Mouse (Mus musculus): ENCODE measurements at regions not wholly inside any gene's neighbourhood (a gene's known extent, or its start where the extent isn't known, plus 50 kb on each side); places are given as distances from the start of the nearest gene placed in this dataset.

DNA sequence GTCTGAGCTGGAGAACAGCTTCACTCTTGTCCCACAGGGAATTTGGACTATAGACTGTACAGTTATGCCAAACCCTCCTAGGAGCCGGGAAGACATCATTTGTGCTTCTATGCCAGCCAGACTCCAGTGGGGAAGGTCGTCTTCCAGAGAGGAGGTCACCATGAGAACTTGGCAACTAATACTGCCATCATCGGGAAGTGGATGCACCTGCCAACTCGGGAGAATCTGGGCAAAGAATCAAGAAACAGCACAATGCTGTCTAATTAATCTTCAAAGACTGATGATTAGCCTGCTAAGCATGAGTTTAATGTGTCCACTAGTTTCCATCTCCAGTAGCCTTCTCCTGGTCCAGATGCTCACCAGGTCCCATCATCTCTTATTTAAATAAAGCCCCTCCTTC lies 374.8 kb downstream of the Gm9195 start:
- H3K36me3 ChIP-seq (ENCODE audit: control insufficient read depth, insufficient read depth): no peaks in the 10 kb centered on the region
- TF ChIP-seq POLR2AphosphoS2 (IDR thresholded peaks at IDR 0.05; ENCODE audit: insufficient read length, low read depth) (no peak), MYOD1 (IDR thresholded peaks at IDR 0.05; ENCODE audit: control insufficient read depth in 1 of 3, insufficient read length in 2 of 3, low read depth in 2 of 3) (no peak), E2F4 (IDR thresholded peaks at IDR 0.05; ENCODE audit: insufficient read depth) (no peak), TCF12 (IDR thresholded peaks at IDR 0.05; ENCODE audit: insufficient read depth, poor library complexity, severe bottlenecking) (no peak), SRF (IDR thresholded peaks at IDR 0.05; ENCODE audit: control insufficient read depth, insufficient read length, low read depth) (no peak), REST (IDR thresholded peaks at IDR 0.05; ENCODE audit: insufficient read depth, insufficient read length) (no peak), POLR2A (IDR thresholded peaks at IDR 0.05; ENCODE audit: insufficient read length, low read depth) (no peak), USF1 (IDR thresholded peaks at IDR 0.05; ENCODE audit: low read depth) (no peak), MAX (IDR thresholded peaks at IDR 0.05; ENCODE audit: low read depth) (no peak), CEBPB (IDR thresholded peaks at IDR 0.05; ENCODE audit: insufficient read depth, poor library complexity, severe bottlenecking) (no peak), TCF3 (IDR thresholded peaks at IDR 0.05; ENCODE audit: insufficient read length, low read depth) (no peak), MYOG (IDR thresholded peaks at IDR 0.05; ENCODE audit: control insufficient read depth in 1 of 3, insufficient read depth in 1 of 3, insufficient read length in 2 of 3, low read depth in 2 of 3) (no peak)

DNA sequence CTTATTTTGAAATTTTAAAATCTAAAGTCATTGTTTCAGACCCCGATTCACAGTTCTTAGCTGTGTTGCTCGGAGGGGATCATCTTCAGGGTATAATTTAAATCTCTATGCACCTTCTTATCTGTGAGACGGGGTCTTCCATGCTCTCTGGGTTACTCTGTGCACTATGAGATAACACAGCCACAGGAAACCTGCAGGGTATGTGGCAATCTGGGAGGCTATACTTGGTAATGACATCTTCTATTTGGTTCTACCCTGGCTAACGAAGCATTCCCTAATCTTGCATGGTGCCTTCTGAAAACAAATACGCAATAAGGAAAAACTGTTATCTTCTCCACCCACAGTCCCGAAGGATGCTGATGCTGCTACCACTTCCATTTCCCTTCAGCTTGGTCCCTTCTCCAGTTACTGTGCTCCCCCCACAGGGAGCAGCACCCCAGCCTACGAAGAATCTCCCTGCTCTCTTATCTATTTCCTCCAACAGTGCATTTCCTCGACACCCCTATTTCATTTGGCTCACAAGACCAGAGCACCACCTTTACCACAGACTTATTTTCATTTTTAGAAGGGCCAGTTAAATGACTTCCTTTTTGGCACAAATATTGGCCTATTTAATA lies 378.2 kb downstream of the Gm9195 start:
- H3K4me3 ChIP-seq: no peak overlapping the region
- no peaks in the 10 kb centered on the region for H3K79me2 ChIP-seq (ENCODE audit: control insufficient read depth, insufficient read depth)
- no peak overlapping the region for H3ac ChIP-seq (ENCODE audit: control insufficient read depth, insufficient read length)
- TF ChIP-seq POLR2AphosphoS2 (IDR thresholded peaks at IDR 0.05; ENCODE audit: insufficient read length, low read depth) (no peak), CEBPB (IDR thresholded peaks at IDR 0.05; ENCODE audit: insufficient read depth, poor library complexity, severe bottlenecking) (no peak), POLR2A (IDR thresholded peaks at IDR 0.05; ENCODE audit: insufficient read length, low read depth) (no peak), MYOD1 (IDR thresholded peaks at IDR 0.05; ENCODE audit: control insufficient read depth in 1 of 3, insufficient read length in 2 of 3, low read depth in 2 of 3) (no peak), MYOG (IDR thresholded peaks at IDR 0.05; ENCODE audit: control insufficient read depth in 1 of 3, insufficient read depth in 1 of 3, insufficient read length in 2 of 3, low read depth in 2 of 3) (no peak), MAX (IDR thresholded peaks at IDR 0.05; ENCODE audit: low read depth) (no peak), TCF3 (IDR thresholded peaks at IDR 0.05; ENCODE audit: insufficient read length, low read depth) (no peak), E2F4 (IDR thresholded peaks at IDR 0.05; ENCODE audit: insufficient read depth) (no peak), USF1 (IDR thresholded peaks at IDR 0.05; ENCODE audit: low read depth) (no peak), SRF (IDR thresholded peaks at IDR 0.05; ENCODE audit: control insufficient read depth, insufficient read length, low read depth) (no peak), REST (IDR thresholded peaks at IDR 0.05; ENCODE audit: insufficient read depth, insufficient read length) (no peak), TCF12 (IDR thresholded peaks at IDR 0.05; ENCODE audit: insufficient read depth, poor library complexity, severe bottlenecking) (no peak)
- no peak overlapping the region for H3K4me2 ChIP-seq (ENCODE audit: low read depth)
- no peaks in the 10 kb centered on the region for H3K27me3 ChIP-seq (ENCODE audit: control insufficient read depth, insufficient read depth, insufficient read length)
- no peaks in the 10 kb centered on the region for H3K36me3 ChIP-seq (ENCODE audit: control insufficient read depth, insufficient read depth)

More for the DNA sequence above, 374.8 kb downstream of the Gm9195 start:
- Histone ChIP-seq H3ac (ENCODE audit: control insufficient read depth, insufficient read length) (no peak overlapping the region), H3K4me2 (ENCODE audit: low read depth) (no peak overlapping the region), H3K27me3 (ENCODE audit: control insufficient read depth, insufficient read depth, insufficient read length) (no peaks in the 10 kb centered on the region), H3K79me2 (ENCODE audit: control insufficient read depth, insufficient read depth) (no peaks in the 10 kb centered on the region), H3K4me3 (no peak overlapping the region)

DNA sequence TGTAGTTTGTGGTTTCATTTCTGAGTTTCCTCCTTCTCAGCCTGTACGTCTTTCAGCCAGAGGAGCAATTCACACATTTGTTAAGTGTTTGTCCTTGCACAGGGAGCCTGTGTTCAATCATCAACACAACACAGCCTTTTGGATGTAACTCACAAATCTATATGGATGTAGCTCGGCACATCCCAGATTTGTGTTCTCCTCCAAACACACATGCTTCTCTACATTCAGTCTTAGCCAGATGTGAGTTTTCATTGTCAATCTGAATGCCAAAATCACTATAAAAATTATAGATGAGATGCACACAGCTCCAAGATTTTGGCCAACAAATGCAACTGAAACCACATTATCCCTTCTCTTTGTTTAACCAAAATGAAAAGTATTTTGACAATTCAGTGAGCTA lies 380.9 kb downstream of the Gm9195 start:
- no peak overlapping the region for H3K4me2 ChIP-seq (ENCODE audit: low read depth)
- no peaks in the 10 kb centered on the region for H3K79me2 ChIP-seq (ENCODE audit: control insufficient read depth, insufficient read depth)
- H3K27me3 ChIP-seq (ENCODE audit: control insufficient read depth, insufficient read depth, insufficient read length): no peaks in the 10 kb centered on the region
- H3ac ChIP-seq (ENCODE audit: control insufficient read depth, insufficient read length): no peak overlapping the region
- H3K36me3 ChIP-seq (ENCODE audit: control insufficient read depth, insufficient read depth): no peaks in the 10 kb centered on the region
- no peak overlapping the region for H3K4me3 ChIP-seq
- TF ChIP-seq CEBPB (IDR thresholded peaks at IDR 0.05; ENCODE audit: insufficient read depth, poor library complexity, severe bottlenecking): no peak
- no peak for TF ChIP-seq MYOG (IDR thresholded peaks at IDR 0.05; ENCODE audit: control insufficient read depth in 1 of 3, insufficient read depth in 1 of 3, insufficient read length in 2 of 3, low read depth in 2 of 3)
- TF ChIP-seq E2F4 (IDR thresholded peaks at IDR 0.05; ENCODE audit: insufficient read depth): no peak
- TF ChIP-seq TCF12 (IDR thresholded peaks at IDR 0.05; ENCODE audit: insufficient read depth, poor library complexity, severe bottlenecking): no peak
- TF ChIP-seq MAX (IDR thresholded peaks at IDR 0.05; ENCODE audit: low read depth): no peak
- TF ChIP-seq POLR2AphosphoS2 (IDR thresholded peaks at IDR 0.05; ENCODE audit: insufficient read length, low read depth): no peak
- TF ChIP-seq USF1 (IDR thresholded peaks at IDR 0.05; ENCODE audit: low read depth): no peak
- TF ChIP-seq POLR2A (IDR thresholded peaks at IDR 0.05; ENCODE audit: insufficient read length, low read depth): no peak
- no peak for TF ChIP-seq SRF (IDR thresholded peaks at IDR 0.05; ENCODE audit: control insufficient read depth, insufficient read length, low read depth)
- TF ChIP-seq REST (IDR thresholded peaks at IDR 0.05; ENCODE audit: insufficient read depth, insufficient read length): no peak
- no peak for TF ChIP-seq TCF3 (IDR thresholded peaks at IDR 0.05; ENCODE audit: insufficient read length, low read depth)
- no peak for TF ChIP-seq MYOD1 (IDR thresholded peaks at IDR 0.05; ENCODE audit: control insufficient read depth in 1 of 3, insufficient read length in 2 of 3, low read depth in 2 of 3)

DNA sequence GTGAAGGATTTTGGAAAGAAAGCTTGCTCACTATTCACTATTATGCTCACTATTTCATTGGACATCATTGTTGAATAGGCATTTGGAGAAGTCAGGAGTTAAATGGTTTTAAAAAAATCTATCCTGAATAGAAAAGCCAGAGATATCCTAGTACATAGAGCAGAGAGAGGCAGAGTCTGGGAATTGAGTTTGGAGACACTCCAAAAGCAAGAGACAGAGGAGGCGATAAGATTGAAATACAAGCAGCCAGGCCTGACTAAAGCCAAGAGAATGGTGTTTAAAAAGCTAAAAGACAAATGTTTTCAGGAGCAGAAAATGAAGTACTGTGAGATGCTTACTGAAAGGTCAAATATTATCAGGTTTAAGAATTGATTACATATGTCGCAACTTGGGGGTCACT lies 400.1 kb downstream of the Gm9195 start:
- Histone ChIP-seq H3K27me3 (ENCODE audit: control insufficient read depth, insufficient read depth, insufficient read length) (no peaks in the 10 kb centered on the region), H3K36me3 (ENCODE audit: control insufficient read depth, insufficient read depth) (no peaks in the 10 kb centered on the region), H3K79me2 (ENCODE audit: control insufficient read depth, insufficient read depth) (no peaks in the 10 kb centered on the region), H3K4me2 (ENCODE audit: low read depth) (no peak overlapping the region), H3ac (ENCODE audit: control insufficient read depth, insufficient read length) (no peak overlapping the region), H3K4me3 (no peak overlapping the region)
- TF ChIP-seq MAX (IDR thresholded peaks at IDR 0.05; ENCODE audit: low read depth) (no peak), MYOD1 (IDR thresholded peaks at IDR 0.05; ENCODE audit: control insufficient read depth in 1 of 3, insufficient read length in 2 of 3, low read depth in 2 of 3) (no peak), SRF (IDR thresholded peaks at IDR 0.05; ENCODE audit: control insufficient read depth, insufficient read length, low read depth) (no peak), E2F4 (IDR thresholded peaks at IDR 0.05; ENCODE audit: insufficient read depth) (no peak), CEBPB (IDR thresholded peaks at IDR 0.05; ENCODE audit: insufficient read depth, poor library complexity, severe bottlenecking) (no peak), POLR2A (IDR thresholded peaks at IDR 0.05; ENCODE audit: insufficient read length, low read depth) (no peak), MYOG (IDR thresholded peaks at IDR 0.05; ENCODE audit: control insufficient read depth in 1 of 3, insufficient read depth in 1 of 3, insufficient read length in 2 of 3, low read depth in 2 of 3) (no peak), USF1 (IDR thresholded peaks at IDR 0.05; ENCODE audit: low read depth) (no peak), TCF12 (IDR thresholded peaks at IDR 0.05; ENCODE audit: insufficient read depth, poor library complexity, severe bottlenecking) (no peak), POLR2AphosphoS2 (IDR thresholded peaks at IDR 0.05; ENCODE audit: insufficient read length, low read depth) (no peak)
